Mouse (Mus musculus): ENCODE measurements around the gene Golm1. TPM values are rescaled to one million over a fixed set of nuclear protein-coding genes. Genes with fewer than 3 reads are reported as not detected.

Gene Golm1
- total RNA-seq, 2 experiments from 2014 or later = 46.1 to 80.5 TPM

DNA sequence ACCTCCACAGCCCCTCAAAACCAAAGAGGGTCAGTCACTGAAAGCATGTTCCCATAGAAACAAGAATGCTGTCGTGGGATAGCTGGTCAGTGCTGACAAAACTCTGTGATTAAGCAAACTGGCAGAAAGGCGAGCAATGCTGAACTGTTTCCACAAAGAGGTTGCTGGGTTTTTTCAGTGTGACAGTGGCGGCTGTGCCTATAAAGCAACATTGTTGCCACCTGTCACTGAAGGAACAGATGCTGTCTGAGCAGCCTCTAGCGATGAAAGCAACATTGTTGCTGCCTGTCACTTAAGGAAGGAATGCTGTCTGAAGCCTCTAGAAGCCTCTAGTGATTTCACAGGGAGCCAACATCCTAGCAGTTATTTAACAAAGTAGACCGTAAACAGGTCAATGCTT lies 23.0 kb downstream of the Golm1 start:
- ATAC-seq (replicated peaks; ENCODE audit: low FRiP score, poor library complexity, severe bottlenecking) = no peak

DNA sequence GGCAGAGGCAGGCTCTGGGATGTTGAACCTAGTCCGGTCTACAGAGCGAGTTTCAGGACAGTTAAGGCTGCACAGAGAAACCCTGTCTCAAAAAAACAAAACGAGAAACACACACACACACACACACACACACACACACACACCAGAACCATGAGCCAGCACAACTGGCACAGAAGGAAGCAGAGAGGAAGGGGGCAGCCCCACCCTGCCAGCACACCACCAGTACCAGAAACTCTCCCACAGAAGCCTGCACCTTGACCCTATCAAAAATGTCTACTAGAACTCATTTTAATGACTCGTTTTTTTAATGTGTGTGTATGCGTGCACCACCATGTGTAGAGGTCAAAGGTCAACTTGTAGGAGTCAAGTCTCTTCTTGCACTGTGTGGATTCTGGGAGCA lies 25.8 kb downstream of the Golm1 start:
- no peak for ATAC-seq (replicated peaks; ENCODE audit: low FRiP score, poor library complexity, severe bottlenecking)

DNA sequence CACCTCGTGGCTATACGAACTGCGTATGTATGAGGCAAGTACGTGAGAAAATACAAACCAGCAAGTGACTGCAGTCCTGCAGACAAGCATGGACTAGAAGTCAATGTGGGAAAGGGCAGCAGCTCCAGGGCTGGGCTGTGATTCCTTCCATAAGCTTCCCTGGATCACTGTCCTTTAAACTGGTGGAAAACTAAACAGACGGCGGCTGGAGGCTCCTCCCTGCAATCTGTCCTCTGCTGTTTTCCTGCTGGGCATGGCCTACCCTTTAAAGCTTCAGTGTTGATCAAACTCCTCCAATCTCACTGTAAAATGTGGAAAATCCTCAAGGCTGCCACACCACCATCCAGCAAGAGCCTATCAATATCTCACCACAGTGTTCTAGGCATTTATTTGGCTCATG lies 27.0 kb downstream of the Golm1 start:
- ATAC-seq (replicated peaks; ENCODE audit: low FRiP score, poor library complexity, severe bottlenecking) = no peak

DNA sequence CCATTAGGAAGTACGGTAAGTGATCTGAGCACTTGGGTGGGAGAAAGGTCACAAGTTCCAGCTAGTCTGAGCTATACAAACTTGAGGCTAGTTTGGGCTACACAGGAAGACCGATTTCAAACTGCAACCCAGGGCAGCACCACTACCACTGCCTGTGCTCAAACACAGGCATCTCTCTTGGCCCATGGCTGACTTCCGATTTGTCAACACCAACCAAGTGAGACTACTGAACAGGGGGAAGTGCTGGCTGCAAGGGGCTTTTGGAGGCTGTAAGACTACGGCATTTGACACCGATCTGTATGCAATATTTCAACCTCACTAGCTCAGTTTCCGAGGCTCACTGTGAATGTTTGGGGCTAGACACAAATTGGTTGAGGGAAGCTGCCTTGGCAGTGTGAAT lies 28.1 kb downstream of the Golm1 start:
- ATAC-seq (replicated peaks; ENCODE audit: low FRiP score, poor library complexity, severe bottlenecking) = no peak

DNA sequence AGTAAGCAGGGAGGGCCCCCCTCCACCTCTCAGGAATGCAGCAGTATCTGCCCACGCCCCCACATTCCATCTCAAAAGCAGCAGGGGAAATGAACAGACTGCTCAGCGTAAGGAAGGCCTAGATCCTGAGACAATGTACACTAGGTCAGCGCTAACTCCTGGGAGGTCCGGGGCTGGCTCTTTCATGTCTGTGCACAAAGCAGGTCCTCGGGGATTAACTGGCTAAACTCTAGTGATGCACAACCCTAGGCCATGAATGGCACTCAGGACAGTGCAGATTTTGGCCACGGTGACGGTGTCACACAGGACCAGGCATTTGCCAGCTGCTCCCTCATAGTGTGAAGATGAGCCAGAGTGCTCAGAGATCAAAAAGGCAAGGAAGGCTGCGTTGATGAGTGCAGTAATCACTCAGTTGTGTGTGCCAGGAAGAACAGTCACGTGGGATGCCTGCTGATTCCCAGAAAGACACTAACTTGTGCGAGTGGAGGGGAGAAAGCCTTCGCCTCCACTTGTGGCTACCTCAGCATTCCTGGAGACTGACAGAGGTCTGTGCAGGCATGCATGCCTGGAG lies 28.9 kb downstream of the Golm1 start:
- ATAC-seq (replicated peaks; ENCODE audit: low FRiP score, poor library complexity, severe bottlenecking) = no peak

DNA sequence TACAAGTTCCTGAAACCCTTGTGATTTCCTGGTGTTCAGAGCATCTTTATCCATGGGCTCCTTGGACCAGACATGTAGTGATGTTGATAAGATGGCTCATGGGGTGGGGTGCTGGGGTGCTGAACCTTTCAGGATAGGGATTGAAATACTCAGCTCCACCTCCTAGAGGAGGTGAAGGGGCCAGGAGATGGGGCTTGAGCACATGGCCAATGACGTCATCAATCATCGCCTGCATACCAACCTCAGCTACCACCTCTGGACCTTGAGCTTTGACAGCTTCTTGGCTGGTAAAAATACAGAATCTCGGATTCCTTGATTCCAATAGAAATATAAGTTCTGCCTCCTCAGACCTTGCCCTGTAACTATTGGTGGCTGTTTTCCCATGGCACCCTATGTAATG lies 30.1 kb downstream of the Golm1 start:
- ATAC-seq (replicated peaks; ENCODE audit: low FRiP score, poor library complexity, severe bottlenecking) = no peak

DNA sequence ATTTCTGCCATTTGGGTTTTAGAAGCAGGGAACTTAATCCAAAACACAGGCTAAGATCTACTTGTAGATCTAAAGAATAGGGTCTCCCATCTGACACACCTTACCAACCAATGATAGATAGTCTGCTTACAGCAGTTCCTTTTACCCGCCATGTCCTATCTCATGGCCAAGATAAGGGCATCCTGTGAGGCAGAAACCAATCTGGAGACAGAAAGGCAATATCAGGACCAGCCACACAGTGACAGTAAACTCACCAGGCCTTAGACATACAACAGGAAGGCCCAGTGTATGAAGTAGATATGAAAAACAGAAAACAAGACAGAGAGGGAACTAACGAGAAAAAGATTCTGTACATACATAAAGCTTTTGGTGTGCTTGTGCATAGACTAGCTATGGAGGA lies 32.8 kb downstream of the Golm1 start:
- ATAC-seq (replicated peaks; ENCODE audit: low FRiP score, poor library complexity, severe bottlenecking) = peak; percentile 82

DNA sequence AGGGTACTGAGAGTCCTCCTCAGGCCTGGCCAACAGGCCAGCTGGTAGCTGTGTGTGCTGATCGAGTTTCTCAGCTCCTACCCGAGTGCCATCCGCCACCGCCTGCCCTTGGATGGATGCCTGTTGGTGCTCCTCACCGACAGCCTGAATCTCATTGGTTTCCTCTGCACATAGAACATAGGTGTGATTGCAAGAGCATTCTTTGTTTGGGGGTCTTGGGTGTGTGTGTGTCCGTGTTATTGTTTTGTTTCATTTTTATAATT lies 35.5 kb downstream of the Golm1 start:
- ATAC-seq (replicated peaks; ENCODE audit: low FRiP score, poor library complexity, severe bottlenecking) = no peak

DNA sequence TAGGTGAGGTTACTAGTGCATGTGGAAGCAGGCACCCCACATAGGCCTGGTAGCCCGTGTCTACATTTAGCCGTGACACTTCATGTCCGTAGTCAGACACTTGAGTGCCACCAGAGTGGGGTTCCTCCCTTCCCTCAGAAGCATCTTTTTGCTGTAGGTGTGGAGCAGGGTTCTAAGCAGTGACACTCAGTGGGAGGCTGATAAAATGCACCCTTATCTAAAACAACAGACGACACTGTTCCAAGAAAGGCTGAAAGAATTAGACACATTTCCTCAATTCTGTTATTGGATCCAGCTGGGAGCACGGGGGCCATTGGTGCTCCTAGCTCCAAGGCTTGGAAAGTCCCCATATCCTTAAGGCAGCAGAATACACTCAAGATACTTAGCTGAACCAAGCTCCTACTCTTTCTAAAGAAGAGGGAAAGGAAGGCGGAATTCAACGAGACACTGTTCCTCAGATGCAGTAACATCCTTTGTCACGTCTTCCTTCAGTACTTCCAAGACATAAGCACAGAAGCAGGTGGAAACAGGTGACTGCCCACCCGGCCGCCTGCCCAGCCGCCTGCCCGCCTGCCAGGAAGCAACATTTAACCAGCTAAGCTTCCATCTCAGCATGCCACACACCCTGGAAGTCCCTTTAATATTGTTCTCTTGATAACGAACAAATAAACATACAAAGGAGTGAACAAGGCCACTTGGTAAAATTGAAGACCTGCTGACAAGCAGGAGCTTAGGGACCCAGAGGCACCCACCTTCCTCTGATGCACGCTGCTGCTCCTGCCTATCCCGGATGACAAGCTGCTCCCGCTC lies 36.0 kb downstream of the Golm1 start:
- ATAC-seq (replicated peaks; ENCODE audit: low FRiP score, poor library complexity, severe bottlenecking) = peak; percentile 26; the same call in 1 of the 2 replicates

DNA sequence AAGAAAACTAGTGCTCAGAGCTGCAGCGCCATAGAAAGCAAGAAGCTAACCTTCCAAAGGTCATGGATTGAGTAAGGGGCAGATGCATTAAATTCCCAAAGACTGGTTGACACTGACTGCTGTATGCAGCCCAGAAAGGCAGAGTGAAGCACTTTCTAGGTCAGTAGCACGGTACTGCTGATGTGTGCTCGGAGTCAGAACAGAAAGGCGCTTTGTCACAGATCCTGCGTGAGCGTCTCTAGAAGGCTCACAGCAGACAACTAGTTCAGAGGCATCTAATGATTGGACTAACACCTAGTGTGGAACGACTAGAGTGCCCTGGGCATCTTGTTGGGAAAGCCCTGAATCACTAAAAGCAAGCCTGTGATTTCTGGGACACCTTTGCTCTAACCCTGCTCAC lies 37.8 kb downstream of the Golm1 start:
- no peak for ATAC-seq (replicated peaks; ENCODE audit: low FRiP score, poor library complexity, severe bottlenecking)

DNA sequence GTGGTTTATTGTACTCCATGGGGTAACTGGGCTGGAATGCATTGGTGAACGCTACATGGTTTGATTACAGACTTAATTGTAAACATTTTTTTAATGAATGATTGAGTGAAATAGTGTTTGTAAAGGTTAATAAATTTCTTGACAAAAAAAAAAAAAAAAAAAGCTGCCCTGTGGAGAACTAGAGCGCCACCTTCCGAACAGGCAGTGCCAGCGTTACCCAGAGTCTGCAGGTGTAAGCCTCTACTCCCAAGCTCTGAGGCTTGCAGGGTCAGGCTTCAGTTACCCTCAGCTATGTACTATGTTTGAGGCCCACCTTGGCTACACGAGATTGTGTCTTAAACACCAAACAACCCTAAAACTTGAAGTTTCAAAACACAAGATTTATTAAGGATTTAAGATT lies 41.0 kb downstream of the Golm1 start:
- no peak for ATAC-seq (replicated peaks; ENCODE audit: low FRiP score, poor library complexity, severe bottlenecking)

DNA sequence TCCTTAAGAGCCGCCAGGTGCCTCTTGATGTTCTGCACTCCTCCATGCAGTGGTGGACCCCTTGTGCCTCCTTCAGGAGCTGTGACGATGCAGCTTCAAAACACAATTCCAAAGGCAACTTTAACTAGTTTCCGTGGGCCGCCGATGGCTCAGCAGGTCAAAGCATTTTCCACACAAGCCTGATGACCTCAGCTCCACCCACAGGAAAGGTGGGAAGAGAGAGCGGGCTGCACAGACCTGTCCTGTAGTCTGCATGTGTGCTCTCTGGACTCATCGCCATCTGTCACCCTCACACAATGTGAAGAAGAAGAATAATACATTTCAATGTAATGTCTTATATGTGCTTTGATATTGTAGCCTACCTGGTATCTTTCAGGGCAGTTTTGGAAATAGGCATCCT lies 48.9 kb downstream of the Golm1 start:
- ATAC-seq (replicated peaks; ENCODE audit: low FRiP score, poor library complexity, severe bottlenecking) = no peak

DNA sequence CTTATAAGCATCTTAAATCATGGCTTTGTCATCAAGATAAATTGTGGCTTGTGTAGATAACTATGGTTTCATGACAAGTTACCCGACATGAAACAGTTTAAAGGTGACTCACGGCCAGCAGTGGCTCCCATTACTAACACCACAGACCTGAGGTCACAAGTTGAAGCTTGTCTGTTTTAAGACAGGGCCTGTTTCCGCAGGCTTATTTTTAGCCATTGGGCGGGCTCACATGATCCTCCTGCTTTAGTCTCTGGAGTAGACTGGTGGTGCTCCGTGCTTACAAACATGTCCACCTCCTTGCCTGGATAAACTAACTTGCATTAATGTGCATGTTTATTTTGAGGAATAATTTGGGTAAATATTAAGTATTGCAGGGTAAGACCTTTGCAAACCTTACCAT lies 50.7 kb downstream of the Golm1 start:
- ATAC-seq (replicated peaks; ENCODE audit: low FRiP score, poor library complexity, severe bottlenecking) = no peak

DNA sequence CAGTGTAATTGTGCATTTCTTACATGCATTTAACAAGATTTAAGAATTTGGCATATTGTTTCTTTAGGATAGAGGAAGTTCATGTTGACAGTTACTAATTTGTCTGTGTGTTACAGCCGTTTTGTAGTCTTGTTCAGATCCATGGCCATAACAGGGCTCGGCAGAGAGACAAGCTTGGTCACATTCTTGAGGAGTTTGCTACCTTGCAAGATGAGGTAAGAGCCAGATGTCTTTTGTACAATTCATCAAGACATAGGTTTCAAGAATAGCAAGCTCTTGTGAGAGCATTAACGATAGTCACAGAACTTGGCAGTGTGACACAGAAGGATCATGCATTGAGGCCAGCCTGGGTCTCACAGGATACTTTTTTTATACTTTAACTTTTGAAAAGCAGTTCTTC lies 51.2 kb downstream of the Golm1 start:
- no peak for ATAC-seq (replicated peaks; ENCODE audit: low FRiP score, poor library complexity, severe bottlenecking)

DNA sequence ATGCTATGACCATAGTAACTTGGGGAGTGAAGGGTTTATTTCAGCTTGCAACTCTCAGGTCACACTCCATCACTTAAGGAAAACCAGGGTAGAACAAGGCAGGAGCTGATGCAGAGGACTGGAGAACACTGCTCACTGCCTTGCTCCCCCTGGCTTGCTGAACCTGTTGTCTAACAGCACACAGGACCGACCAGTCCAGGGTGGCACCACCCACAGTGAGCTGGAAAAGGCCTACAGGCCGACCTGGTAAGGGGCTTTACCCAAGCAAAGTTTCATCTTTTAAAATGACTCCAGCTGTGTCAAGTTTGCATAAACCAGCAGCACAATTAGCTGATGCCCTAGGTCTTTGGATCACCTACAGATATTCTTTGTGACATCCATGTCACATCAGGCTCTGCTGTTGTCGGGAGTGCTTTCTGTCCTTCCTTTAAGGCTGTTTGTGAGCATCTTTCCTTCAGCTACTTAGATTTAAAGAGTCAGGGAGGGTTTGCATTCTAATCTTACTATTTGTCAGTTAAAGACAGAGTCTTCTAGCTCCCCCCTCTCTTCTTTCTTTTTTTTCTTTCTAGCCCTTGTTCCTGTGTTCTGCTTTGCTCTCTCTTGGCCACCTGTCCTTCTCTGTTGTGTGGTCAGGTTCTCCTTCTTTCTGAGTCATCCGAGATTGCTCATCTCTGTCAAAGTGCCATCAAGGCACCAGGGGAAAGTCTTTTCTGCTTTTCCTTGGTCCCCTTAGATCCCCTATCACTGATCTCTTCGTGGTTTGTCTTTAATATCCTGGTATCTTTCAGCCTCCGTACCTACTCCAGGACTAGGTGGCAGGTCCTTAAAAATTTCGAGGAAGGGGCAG lies 53.7 kb downstream of the Golm1 start:
- no peak for ATAC-seq (replicated peaks; ENCODE audit: low FRiP score, poor library complexity, severe bottlenecking)

DNA sequence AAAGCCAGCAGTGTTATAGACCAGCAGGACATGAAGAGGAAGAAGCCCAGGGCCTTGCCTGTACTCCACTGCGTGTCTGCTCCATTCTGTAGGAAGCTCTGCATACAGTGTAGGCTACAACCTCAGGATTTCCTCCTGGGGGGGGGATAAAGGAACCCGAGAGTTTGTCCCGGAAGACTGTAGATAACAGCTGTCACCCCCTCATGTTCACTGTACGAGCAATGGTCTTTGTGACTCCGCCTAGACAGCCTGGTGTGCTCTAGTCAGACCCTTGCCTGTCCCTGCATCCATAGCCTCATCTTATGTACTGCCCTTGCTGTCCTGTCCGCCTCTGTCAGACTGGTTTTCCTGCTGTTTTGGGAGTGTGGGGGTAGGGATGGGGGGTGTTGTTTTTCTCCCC lies 57.1 kb downstream of the Golm1 start:
- ATAC-seq (replicated peaks; ENCODE audit: low FRiP score, poor library complexity, severe bottlenecking) = no peak

DNA sequence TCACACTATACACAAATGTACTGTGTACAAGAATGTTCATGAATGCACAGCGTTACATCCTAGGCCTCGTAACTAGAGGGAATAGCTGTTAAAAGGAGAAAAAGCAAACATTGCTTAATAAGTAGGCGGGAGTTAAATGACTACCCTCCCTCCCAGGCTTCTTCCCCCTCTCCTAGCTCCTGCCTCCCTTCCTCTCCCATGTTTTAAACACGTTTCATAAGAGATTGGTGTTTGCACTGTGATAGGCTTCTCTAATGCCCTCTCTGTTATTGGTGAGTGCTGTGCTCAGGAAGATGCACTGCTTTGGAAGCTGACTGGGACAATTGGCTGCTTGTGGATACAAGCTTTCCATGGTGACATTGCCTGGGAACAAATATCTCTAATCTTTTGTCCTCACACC lies 60.1 kb downstream of the Golm1 start:
- no peak for ATAC-seq (replicated peaks; ENCODE audit: low FRiP score, poor library complexity, severe bottlenecking)

DNA sequence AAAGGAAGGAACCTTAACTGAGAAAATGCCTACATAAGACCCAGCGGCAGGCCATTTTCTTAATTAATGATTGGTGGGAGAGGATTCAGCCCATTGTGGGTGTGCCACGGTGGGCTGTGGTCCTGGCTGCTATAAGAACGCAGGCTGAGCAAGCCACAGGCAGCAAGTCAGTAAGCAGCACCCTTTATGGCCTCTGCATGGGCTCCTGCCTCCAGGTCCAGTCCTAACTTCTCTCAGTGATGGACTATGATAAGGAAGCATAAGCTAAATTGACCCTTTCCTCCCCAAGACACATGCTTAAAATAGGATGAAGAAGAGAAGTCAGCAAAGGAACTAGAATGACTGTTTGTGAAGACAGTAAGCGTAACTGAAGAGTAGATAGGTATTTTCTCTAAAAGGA lies 60.5 kb downstream of the Golm1 start:
- ATAC-seq (replicated peaks; ENCODE audit: low FRiP score, poor library complexity, severe bottlenecking) = no peak

DNA sequence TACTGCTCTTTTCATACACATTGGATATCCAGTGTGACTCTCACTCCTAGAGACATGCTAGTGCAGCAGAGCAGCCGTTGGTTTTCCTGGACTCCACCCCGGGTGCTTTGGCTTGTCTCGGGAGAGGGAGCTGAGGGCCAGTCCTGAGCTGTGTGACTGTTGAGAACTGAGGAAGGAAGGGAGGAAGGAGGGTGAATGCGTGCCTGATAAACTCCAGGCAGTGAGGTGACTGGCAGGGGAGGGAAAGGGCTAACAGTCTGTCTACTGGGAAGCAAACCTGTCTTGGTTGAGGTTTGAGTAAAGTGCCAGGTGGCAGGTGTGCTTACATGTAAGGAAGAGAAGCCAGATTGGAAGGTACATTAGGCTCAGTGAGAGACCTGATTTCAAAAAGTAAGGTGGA lies 61.7 kb downstream of the Golm1 start:
- no peak for ATAC-seq (replicated peaks; ENCODE audit: low FRiP score, poor library complexity, severe bottlenecking)

DNA sequence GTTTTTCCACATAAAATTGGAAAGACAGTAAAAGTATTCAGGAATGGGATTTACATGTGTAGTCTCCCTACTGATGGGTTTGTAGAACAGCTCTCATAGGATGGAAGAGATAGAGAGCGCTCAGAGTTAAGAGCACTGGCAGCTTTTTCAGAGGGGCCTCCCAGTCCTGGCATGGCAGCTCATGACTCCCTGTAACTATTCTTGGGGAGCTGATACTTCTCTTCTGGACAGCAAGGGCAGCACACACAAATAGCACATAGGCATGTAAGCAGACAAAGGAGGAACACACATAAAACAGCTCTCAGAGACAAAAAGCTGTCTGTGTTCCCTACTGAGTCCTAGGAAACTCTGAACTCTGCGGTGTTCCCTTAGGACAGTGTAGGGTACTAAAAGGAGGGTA lies 65.2 kb downstream of the Golm1 start:
- ATAC-seq (replicated peaks; ENCODE audit: low FRiP score, poor library complexity, severe bottlenecking) = no peak

DNA sequence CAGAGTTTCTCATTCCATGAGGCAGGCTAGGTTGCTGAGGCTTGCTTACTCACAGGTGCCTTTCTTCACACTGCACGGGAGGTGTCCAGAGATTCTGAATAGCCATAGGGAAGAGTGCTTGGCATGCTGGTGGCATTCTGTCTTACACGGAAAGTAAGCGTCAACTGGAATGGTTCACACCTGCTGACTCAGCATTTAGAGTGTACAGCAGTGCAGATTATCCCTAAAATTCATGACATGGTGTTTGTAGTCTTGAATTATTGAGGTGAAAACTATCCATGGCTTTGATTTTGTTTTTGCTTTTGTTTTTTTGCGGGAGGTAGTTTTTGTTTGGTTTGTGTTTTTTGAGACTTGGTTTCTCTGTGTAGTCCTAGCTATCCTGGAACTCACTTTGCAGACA lies 65.7 kb downstream of the Golm1 start:
- no peak for ATAC-seq (replicated peaks; ENCODE audit: low FRiP score, poor library complexity, severe bottlenecking)
